Mouse (Mus musculus) limb, embryonic 13.5 days (tissue): ENCODE results near the gene Gsta4. TPM values are rescaled to one million over a fixed set of nuclear protein-coding genes. Genes with fewer than 3 reads are reported as not detected.
"Not testable (repeated sequence)": the region's sequence is repeated elsewhere in the genome, so short reads cannot be mapped to it uniquely, and the experiment has no call there.

Experiments used
- ATAC-seq: fragments of 200-750 bp; cut with Nextera tagmentation; 2 replicates; pipeline ENCODE4 v1.8.0; 2017; ENCODE audit warnings: low read depth, moderate number of reproducible peaks, moderate TSS enrichment; ENCODE audit not compliant: low FRiP score
- H3K27ac ChIP-seq: fragments of 300-500 bp; sonication (generic); 2 replicates; pipeline ENCODE4 v1.5.1; 2015; ENCODE audit warnings: inconsistent platforms, mild to moderate bottlenecking, moderate library complexity
- H3K27me3 ChIP-seq: fragments of 300-500 bp; sonication (generic); 2 replicates; pipeline ENCODE4 v1.6.1; 2015; ENCODE audit warnings: mild to moderate bottlenecking, inconsistent platforms
- H3K36me3 ChIP-seq: fragments of 300-500 bp; sonication (generic); 2 replicates; pipeline ENCODE4 v1.6.1; 2015; ENCODE audit warnings: inconsistent platforms, mild to moderate bottlenecking, moderate library complexity
- H3K4me1 ChIP-seq: fragments of 300-500 bp; sonication (generic); 2 replicates; pipeline ENCODE4 v1.6.1; 2015; ENCODE audit warnings: inconsistent platforms
- H3K4me2 ChIP-seq: fragments of 300-500 bp; sonication (generic); replicated peaks from 2 replicates; pipeline ENCODE4 v1.6.1; 2015; ENCODE audit warnings: inconsistent platforms, mild to moderate bottlenecking, moderate library complexity
- H3K4me3 ChIP-seq: fragments of 300-500 bp; sonication (generic); 2 replicates; pipeline ENCODE4 v1.5.1; 2015; ENCODE audit warnings: moderate library complexity, mild to moderate bottlenecking, inconsistent platforms
- H3K9ac ChIP-seq: fragments of 300-500 bp; sonication (generic); 2 replicates; pipeline ENCODE4 v1.6.1; 2015; ENCODE audit warnings: mild to moderate bottlenecking, inconsistent platforms
- H3K9me3 ChIP-seq: fragments of 300-500 bp; sonication (generic); 2 replicates; pipeline ENCODE4 v1.6.1; 2016; ENCODE audit warnings: inconsistent platforms
- WGBS: fragments of 180-500 bp; shearing (Covaris S2); methylation state at CpG from one replicate; pipeline ENCODE4 v1.1.7; 2015; 5-methylcytosine and 5-hydroxymethylcytosine counted together
- polyA plus RNA-seq: library from polyadenylated mRNA; unstranded; fragments of >200 nt; fragmentation: Nextera tagmentation; extraction: Ambion mirVana; gene quantifications from 2 replicates; pipeline ENCODE4 v1.2.1, GENCODE M21; 2015

Gene Gsta4
- polyA plus RNA-seq, result 105 and 113 TPM in 2 replicates

GRCm38 (mm10) chr9:78182474-78182873 lies at the start of gene Gsta4:
TSS of gene Gsta4 (plus strand) at chr9:78182774.
- not testable (repeated sequence) for H3K4me1 ChIP-seq

GRCm38 (mm10) chr9:78135658-78136057 lies 46.9 kb upstream of the Gsta4 start:
- no peak overlapping the region for H3K9ac ChIP-seq
- H3K4me3 ChIP-seq, result no peak overlapping the region
- ATAC-seq, result no peak
- no peak overlapping the region for H3K27ac ChIP-seq
- H3K36me3 ChIP-seq, result peaks cover 90% of the 10 kb centered on the region
- no peaks in the 10 kb centered on the region for H3K9me3 ChIP-seq
- no peaks in the 10 kb centered on the region for H3K27me3 ChIP-seq
- WGBS, result 65% methylated on average over 7 of the region's 7 CpGs
- H3K4me2 ChIP-seq, result no peak overlapping the region
- H3K4me1 ChIP-seq, result no peaks in the 10 kb centered on the region

More at GRCm38 (mm10) chr9:78182474-78182873, at the start of gene Gsta4:
- H3K9me3 ChIP-seq, H3K36me3 ChIP-seq, ATAC-seq, H3K27me3 ChIP-seq, H3K9ac ChIP-seq, H3K4me3 ChIP-seq, H3K27ac ChIP-seq, H3K4me2 ChIP-seq: not testable (repeated sequence)
- WGBS, result 91% methylated on average over 4 of the region's 7 CpGs

GRCm38 (mm10) chr9:78138044-78138676 lies 44.4 kb upstream of the Gsta4 start:
- ATAC-seq, result no peak
- peaks cover 87% of the 10 kb centered on the region for H3K36me3 ChIP-seq

GRCm38 (mm10) chr9:78139463-78139862 lies 43.1 kb upstream of the Gsta4 start:
- no peak overlapping the region for H3K9ac ChIP-seq
- no peak overlapping the region for H3K4me2 ChIP-seq
- no peaks in the 10 kb centered on the region for H3K4me1 ChIP-seq
- H3K9me3 ChIP-seq, result peaks cover 9% of the 10 kb centered on the region
- ATAC-seq, result no peak
- no peak overlapping the region for H3K27ac ChIP-seq
- 87% methylated on average over 4 of the region's 4 CpGs for WGBS
- H3K36me3 ChIP-seq, result peaks cover 89% of the 10 kb centered on the region
- no peak overlapping the region for H3K4me3 ChIP-seq
- no peaks in the 10 kb centered on the region for H3K27me3 ChIP-seq

More at GRCm38 (mm10) chr9:78138044-78138676, 44.4 kb upstream of the Gsta4 start:
- Histone ChIP-seq H3K27ac (no peak overlapping the region), H3K4me3 (no peak overlapping the region), H3K4me2 (no peak overlapping the region), H3K9ac (no peak overlapping the region), H3K27me3 (no peaks in the 10 kb centered on the region), H3K9me3 (peaks cover 9% of the 10 kb centered on the region), H3K4me1 (no peaks in the 10 kb centered on the region)
- whole genome bisulfite sequencing, result 91% methylated on average over 9 of the region's 9 CpGs

GRCm38 (mm10) chr9:78146099-78146498 lies 36.5 kb upstream of the Gsta4 start:
- Histone ChIP-seq H3K9ac (no peak overlapping the region), H3K36me3 (peaks cover 82% of the 10 kb centered on the region), H3K4me2 (no peak overlapping the region), H3K27ac (no peak overlapping the region), H3K27me3 (no peaks in the 10 kb centered on the region), H3K4me1 (no peaks in the 10 kb centered on the region), H3K9me3 (peaks cover 9% of the 10 kb centered on the region), H3K4me3 (no peak overlapping the region)
- ATAC-seq, result no peak
- 82% methylated on average over 4 of the region's 4 CpGs for WGBS

GRCm38 (mm10) chr9:78146627-78147026 lies 35.9 kb upstream of the Gsta4 start:
- Histone ChIP-seq H3K36me3 (peaks cover 82% of the 10 kb centered on the region), H3K9me3 (peaks cover 8% of the 10 kb centered on the region), H3K4me2 (no peak overlapping the region), H3K4me3 (no peak overlapping the region), H3K27me3 (no peaks in the 10 kb centered on the region), H3K9ac (no peak overlapping the region), H3K4me1 (no peaks in the 10 kb centered on the region), H3K27ac (no peak overlapping the region)
- 85% methylated on average over 6 of the region's 6 CpGs for WGBS
- ATAC-seq, result no peak

- Histone ChIP-seq H3K4me2 (no peak overlapping the region), H3K9me3 (no peaks in the 10 kb centered on the region), H3K9ac (no peak overlapping the region), H3K4me3 (no peak overlapping the region), H3K27me3 (no peaks in the 10 kb centered on the region), H3K36me3 (peaks cover 77% of the 10 kb centered on the region), H3K27ac (no peak overlapping the region), H3K4me1 (no peaks in the 10 kb centered on the region)
- 85% methylated on average over 6 of the region's 6 CpGs for WGBS
- ATAC-seq, result no peak
These were observed 34.4 kb upstream of the Gsta4 start for GRCm38 (mm10) chr9:78148149-78148548.

GRCm38 (mm10) chr9:78149770-78150169 lies 32.8 kb upstream of the Gsta4 start:
- peaks cover 74% of the 10 kb centered on the region for H3K36me3 ChIP-seq

GRCm38 (mm10) chr9:78154211-78154977 lies 28.2 kb upstream of the Gsta4 start:
- H3K4me2 ChIP-seq, result no peak overlapping the region
- no peak overlapping the region for H3K9ac ChIP-seq
- H3K4me3 ChIP-seq, result no peak overlapping the region
- H3K4me1 ChIP-seq, result no peaks in the 10 kb centered on the region
- 87% methylated on average over 11 of the region's 11 CpGs for whole genome bisulfite sequencing
- no peak overlapping the region for H3K27ac ChIP-seq
- H3K9me3 ChIP-seq, result no peaks in the 10 kb centered on the region
- no peaks in the 10 kb centered on the region for H3K27me3 ChIP-seq
- H3K36me3 ChIP-seq, result peaks cover 80% of the 10 kb centered on the region
- ATAC-seq, result no peak

More at GRCm38 (mm10) chr9:78149770-78150169, 32.8 kb upstream of the Gsta4 start:
- not testable (repeated sequence) for H3K4me1 ChIP-seq, H3K4me2 ChIP-seq, H3K4me3 ChIP-seq, ATAC-seq, H3K27ac ChIP-seq, H3K9ac ChIP-seq, H3K9me3 ChIP-seq, H3K27me3 ChIP-seq
- 88% methylated on average over 2 of the region's 2 CpGs for WGBS

GRCm38 (mm10) chr9:78157221-78157620 lies 25.4 kb upstream of the Gsta4 start:
- WGBS, result 93% methylated on average over 1 of the region's 1 CpGs
- Histone ChIP-seq H3K36me3 (peaks cover 87% of the 10 kb centered on the region), H3K4me2 (no peak overlapping the region), H3K27me3 (no peaks in the 10 kb centered on the region), H3K9me3 (no peaks in the 10 kb centered on the region), H3K27ac (no peak overlapping the region), H3K4me1 (no peaks in the 10 kb centered on the region), H3K4me3 (no peak overlapping the region), H3K9ac (no peak overlapping the region)
- ATAC-seq, result no peak

GRCm38 (mm10) chr9:78163291-78163690 lies 19.3 kb upstream of the Gsta4 start:
- no peak overlapping the region for H3K9ac ChIP-seq
- no peak overlapping the region for H3K4me3 ChIP-seq
- H3K27ac ChIP-seq, result no peak overlapping the region
- H3K9me3 ChIP-seq, result no peaks in the 10 kb centered on the region
- peaks cover 94% of the 10 kb centered on the region for H3K36me3 ChIP-seq
- ATAC-seq, result no peak
- H3K4me1 ChIP-seq, result no peaks in the 10 kb centered on the region
- WGBS, result 70% methylated on average over 10 of the region's 10 CpGs
- H3K4me2 ChIP-seq, result no peak overlapping the region
- no peaks in the 10 kb centered on the region for H3K27me3 ChIP-seq

GRCm38 (mm10) chr9:78164741-78165140 lies 17.8 kb upstream of the Gsta4 start:
- Histone ChIP-seq H3K4me1 (no peaks in the 10 kb centered on the region), H3K9me3 (no peaks in the 10 kb centered on the region), H3K36me3 (peaks cover 92% of the 10 kb centered on the region), H3K27ac (no peak overlapping the region), H3K4me3 (no peak overlapping the region), H3K4me2 (no peak overlapping the region), H3K27me3 (no peaks in the 10 kb centered on the region), H3K9ac (no peak overlapping the region)
- WGBS, result 92% methylated on average over 3 of the region's 3 CpGs
- no peak for ATAC-seq
